Mouse (Mus musculus) cerebellum, postnatal 36 days (tissue): ENCODE results near the gene Dnm3.
A peak's percentile ranks its signal among the peaks of the same experiment; 100 is the strongest.

Experiments used
- DNase-seq, 2 experiments: peaks; one replicate each; pipeline ENCODE4 v3.0.0; 2021 to 2022; ENCODE audit warnings: mixed read lengths in 2 of 2

Dnm3 gene

DNA sequence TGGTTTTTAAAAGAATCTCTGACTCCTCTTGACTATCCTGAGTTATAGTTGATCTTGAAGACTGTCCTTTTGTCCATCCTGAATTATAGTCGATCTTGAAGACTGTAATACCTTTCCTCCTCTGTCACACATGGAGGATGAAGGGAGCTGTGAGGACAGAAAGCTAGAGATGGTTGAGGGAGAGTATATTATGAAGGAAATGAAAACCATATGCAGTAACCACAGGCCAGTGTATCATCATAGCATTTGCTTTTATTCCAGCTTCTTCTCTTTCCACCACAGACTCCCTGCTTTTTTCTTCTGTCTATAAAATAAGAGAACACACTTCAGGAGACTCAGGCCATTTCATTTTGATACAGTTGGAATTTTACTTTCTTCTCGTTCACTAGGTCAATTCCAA is 497.8 kb downstream of the Dnm3 start:
- no peak for DNase-seq

DNA sequence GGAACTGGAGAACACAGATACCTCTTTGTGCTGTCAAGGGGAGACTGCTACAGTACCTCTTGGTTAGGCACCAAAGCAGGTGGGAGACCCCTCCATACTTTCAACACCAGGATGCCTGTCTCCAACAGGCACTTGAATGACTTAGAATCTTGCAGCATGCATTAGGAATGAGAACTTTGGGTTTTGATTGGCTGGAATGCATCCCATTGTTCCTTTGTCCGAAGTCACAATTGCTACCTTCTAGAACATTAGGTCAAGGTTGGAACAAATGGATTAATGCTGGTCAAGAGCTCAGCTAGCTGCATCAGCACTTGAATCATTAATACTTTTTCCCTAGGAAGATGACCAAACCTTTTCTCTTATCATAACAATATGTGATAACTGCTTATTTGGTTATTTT is 498.3 kb downstream of the Dnm3 start, which contains the start of gene 4930558K02Rik:
4930558K02Rik (minus strand) TSS at position 101 of the 400 bp plus-strand sequence.
- DNase-seq: no peak

GRCm38 (mm10) chr1:161978173-161978700 is 499.6 kb downstream of the Dnm3 start:
- no peak for DNase-seq

DNA sequence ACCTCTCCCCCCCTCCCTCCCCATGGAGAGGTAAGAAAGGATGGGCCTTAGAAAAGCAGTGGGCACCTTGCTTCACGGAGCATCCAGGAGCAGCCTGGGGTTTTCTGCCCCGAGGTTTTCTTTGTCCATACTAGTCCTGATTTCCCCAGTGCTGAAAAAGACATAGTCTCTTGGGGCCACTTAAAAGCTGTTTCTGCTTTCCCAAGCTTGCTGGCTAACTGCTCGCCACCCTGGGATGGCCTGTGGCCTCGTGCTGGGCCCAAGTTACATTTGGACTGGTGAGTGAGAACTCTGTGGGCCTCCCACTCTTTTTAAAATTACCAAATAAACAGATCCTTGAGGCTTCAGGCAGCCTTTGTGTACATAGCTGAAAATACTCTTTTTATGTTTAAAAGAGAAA is 500.5 kb downstream of the Dnm3 start:
- no peak for DNase-seq

- DNase-seq: peak; percentile 63 to 77
Measured at GRCm38 (mm10) chr1:161976255-161977182, 501.3 kb downstream of the Dnm3 start.

GRCm38 (mm10) chr1:161972233-161972632 is 505.6 kb downstream of the Dnm3 start:
- DNase-seq: no peak

- DNase-seq: no peak
Measured at GRCm38 (mm10) chr1:161970874-161971273, 507.0 kb downstream of the Dnm3 start.

DNA sequence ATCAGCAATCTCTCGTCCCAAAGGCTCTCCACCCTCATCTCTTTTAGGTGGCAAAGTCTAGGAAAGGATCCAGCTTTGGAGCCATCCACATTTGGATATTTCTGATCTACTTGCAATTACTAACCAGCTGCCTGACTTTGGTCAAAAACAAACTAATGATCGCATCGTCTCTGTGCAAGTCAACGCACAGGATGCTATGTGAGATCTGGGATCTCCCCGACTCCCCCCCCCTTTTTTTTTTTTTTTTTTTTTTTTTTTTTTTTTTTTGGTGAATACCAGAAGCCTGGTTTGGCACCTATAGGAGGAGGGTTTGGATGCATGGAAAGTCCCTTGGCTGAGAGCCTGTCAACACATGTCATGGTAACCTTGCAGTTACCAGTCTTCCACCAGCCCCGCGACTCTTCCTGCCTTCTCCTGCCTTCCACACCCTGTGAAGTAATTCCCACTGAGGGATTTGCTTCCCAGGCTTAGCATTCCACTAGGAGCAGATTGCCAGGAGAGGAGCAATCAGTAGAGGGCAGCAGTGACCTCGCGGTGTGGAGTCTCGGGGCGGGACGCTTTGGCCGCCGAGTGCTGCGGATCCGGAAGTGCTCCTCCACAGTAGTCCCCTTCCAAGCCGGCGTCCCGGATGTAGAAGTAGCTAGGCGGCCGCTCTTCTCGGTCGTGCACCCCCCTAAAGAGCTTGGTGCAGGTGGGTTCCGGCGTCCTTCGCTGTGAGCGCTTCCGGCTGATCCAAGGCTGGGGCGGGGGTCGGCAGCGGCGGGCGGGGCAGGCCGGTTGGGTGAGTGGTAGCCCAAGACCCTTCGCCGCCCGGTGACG is 509.0 kb downstream of the Dnm3 start, which contains the start of gene Pigc:
Pigc (plus strand) TSS at position 598 of the 819 bp plus-strand sequence.
- DNase-seq: peak; percentile 93

- DNase-seq: no peak
Measured at GRCm38 (mm10) chr1:161967936-161968335, 509.9 kb downstream of the Dnm3 start.

DNA sequence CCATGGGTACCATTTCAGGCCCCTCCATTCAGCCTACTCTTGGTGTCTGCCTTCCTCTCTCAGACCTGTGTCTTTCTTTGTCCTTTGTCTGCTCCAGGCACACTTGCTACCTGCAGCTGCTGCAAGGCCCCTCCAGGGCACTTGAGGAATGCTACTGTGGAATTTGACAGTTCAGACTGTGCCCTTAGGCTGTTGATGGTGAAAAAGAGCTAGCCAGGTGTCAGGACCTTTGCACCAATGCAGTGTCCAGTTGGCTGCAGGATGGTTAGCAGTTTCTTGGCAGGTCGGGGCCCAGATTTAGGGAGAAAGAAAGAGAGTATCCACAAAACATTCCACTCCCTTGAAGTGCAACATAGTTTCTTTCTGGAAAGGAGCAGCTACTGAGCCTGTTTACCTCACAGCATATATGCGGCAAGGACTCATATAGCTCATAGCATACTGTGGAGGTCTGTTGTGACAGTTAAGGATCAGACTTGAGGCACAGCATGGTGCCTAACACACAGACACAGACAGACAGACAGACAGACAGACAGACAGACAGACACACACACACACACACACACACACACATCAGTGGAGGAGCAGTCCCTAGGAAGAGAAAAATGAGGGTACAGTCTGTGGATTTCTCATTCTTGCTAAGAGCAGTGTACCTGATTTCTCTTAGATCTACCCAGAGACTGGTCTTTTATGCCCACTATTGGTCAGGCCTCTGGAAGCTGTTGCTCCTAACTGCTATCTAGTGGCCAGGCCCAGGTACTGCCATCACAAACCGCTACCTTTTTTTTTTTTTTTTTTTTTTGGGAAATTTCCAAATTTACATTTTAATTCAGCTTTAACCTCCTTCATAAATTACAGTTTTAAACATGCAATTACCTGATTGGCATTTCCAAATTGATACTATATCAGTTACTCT is 515.1 kb downstream of the Dnm3 start:
- no peak for DNase-seq

- DNase-seq: no peak
Measured at GRCm38 (mm10) chr1:161957964-161958950, 519.6 kb downstream of the Dnm3 start.

DNA sequence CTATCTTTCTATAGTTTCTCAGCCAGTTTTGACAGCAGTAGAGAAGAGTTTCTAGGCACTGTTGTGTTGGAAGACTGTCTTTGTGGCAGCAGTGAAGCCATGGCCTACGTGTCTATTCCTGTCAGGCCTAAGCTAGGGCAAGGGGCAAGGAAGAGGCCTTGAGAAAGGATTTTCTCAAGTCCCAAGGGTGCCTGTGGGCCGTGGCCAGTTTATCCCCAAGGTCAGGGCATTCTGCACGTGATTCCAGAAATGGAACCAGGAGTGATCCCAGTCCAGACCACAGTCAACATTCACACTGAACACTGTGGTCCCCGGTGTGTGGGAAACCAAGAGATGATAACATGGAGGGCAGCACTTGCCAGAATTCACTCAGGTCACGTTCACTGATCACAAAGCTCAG is 522.0 kb downstream of the Dnm3 start:
- DNase-seq: no peak

GRCm38 (mm10) chr1:161952599-161952998 is 525.2 kb downstream of the Dnm3 start:
- no peak for DNase-seq

DNA sequence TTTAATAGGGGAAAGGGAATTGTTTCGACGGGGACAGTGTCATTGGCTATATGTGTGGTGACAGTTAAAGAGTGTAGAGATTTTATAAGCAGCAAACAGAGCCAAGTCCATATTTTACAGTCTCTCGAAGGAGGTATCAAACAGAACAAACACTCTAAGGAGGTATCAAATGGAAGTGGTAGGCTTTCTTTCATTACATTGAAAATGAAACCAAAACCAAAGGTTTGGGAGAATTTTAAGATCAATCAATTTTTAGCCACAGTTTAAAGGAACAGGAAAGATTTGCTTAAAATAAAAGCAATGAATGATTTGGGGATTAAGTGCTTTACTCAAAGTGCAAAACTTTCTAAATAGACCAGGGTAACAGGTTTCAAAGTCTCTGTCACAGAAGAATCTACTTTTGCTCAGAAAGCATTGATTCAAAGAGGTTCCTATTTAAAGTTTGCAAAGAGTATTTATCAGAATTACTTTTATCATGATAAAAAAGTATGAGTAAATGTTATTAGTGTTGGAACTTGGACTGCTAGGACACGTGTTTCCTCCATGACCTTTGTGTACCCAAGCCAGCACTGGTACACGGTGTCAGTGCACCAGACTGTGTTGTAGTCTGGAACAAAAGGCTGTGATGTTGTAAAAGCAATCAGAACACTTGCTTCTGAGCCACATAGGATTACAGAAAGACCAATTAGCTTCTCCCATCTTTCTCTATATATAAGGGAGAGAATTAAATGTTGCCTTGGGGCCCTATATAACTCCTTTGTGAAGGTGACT is 526.6 kb downstream of the Dnm3 start:
- no peak for DNase-seq

DNA sequence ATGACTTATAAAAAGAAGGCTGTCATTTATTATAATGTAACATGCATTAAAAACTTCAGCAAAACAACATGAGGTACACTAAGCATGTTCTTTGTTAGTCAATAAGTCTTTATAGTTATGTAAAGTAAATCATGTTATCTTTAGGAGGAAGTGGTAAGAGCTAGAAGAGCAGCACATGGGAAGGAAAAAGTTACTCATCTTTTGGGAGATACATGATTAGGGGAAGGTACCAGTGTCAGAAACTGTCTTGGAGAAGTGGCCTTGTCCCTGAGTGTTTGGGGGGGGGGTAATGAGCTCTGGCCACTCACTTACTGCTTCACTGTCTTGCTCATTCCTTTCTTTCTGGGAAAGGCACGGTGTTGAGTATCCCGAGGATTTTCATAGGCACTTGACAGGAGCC is 535.8 kb downstream of the Dnm3 start:
- no peak for DNase-seq
